Mouse (Mus musculus) MEL (cell line): Measurements from ENCODE around the gene Fmn2.

Experiments used
- CTCF ChIP-seq, 3 experiments: IDR thresholded peaks in 2 of 3; conservative IDR thresholded peaks in 1 of 3; 2 replicates each; pipeline ENCODE4 v1.5.1; 2011 to 2012; ENCODE audit warnings: low read length in 3 of 3, low read depth in 2 of 3, mild to moderate bottlenecking in 2 of 3, improper control_type of control experiment in 1 of 3, inconsistent platforms in 1 of 3, mixed read lengths in 1 of 3, moderate library complexity in 1 of 3; ENCODE audit not compliant: control insufficient read depth in 1 of 3, insufficient read depth in 1 of 3, poor library complexity in 1 of 3, severe bottlenecking in 1 of 3
- EP300 ChIP-seq, 2 experiments: IDR thresholded peaks; 2 replicates each; pipeline ENCODE4 v1.6.1; 2011; ENCODE audit warnings: improper control_type of control experiment in 2 of 2, low read length in 2 of 2, low read depth in 1 of 2, mild to moderate bottlenecking in 1 of 2
- GATA1 ChIP-seq: IDR thresholded peaks from 2 replicates; pipeline ENCODE4 v1.6.1; 2011; ENCODE audit warnings: low read depth, low read length, improper control_type of control experiment
- MAX ChIP-seq: IDR thresholded peaks from 2 replicates; pipeline ENCODE4 v1.6.1; 2011; ENCODE audit warnings: low read length, improper control_type of control experiment
- MXI1 ChIP-seq: IDR thresholded peaks from 2 replicates; pipeline ENCODE4 v1.6.1; 2011; ENCODE audit warnings: mild to moderate bottlenecking, low read depth, low read length, improper control_type of control experiment
- MYC ChIP-seq: IDR thresholded peaks from 2 replicates; pipeline ENCODE4 v1.6.1; 2011; ENCODE audit warnings: low read depth, mild to moderate bottlenecking, low read length, improper control_type of control experiment, moderate library complexity
- POLR2A ChIP-seq, 2 experiments: IDR thresholded peaks; 2 replicates each; pipeline ENCODE4 v1.6.1; 2011 to 2012; ENCODE audit warnings: low read length in 2 of 2, mild to moderate bottlenecking in 2 of 2, control low read depth in 1 of 2, improper control_type of control experiment in 1 of 2, low read depth in 1 of 2, moderate library complexity in 1 of 2; ENCODE audit not compliant: control insufficient read depth in 1 of 2, insufficient read depth in 1 of 2, poor library complexity in 1 of 2
- TCF12 ChIP-seq: IDR thresholded peaks from 2 replicates; pipeline ENCODE4 v1.6.1; 2014; ENCODE audit warnings: low read depth, mild to moderate bottlenecking, inconsistent platforms, low read length, improper control_type of control experiment, moderate library complexity
- USF1 ChIP-seq: IDR thresholded peaks from 2 replicates; pipeline ENCODE4 v1.6.1; 2014; ENCODE audit warnings: low read depth, mild to moderate bottlenecking, inconsistent platforms, low read length, improper control_type of control experiment, moderate library complexity

DNA sequence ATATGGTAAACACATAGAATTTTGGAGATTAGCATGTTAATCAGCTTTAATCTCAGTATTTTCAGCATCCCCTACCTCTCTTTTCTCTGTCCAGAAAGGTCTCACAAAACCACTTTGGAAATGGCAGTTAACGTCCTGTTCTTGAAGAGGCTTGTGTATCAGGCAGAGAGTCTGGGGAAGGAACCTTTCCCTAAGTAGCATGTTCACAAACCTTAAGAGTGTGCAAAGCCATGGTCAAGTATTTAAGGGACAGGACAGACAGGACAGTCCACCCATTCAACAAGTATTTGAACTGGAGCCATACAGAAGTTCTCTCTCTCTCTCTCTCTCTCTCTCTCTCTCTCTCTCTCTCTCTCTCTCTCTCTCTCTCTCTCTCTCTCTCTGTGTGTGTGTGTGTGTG, 614 bp upstream of the Fmn2 start:
- TF ChIP-seq CTCF (IDR thresholded peaks at IDR 0.05 in 2 of 3, conservative IDR thresholded peaks at IDR 0.05 in 1 of 3; ENCODE audit: control insufficient read depth in 1 of 3, insufficient read depth in 1 of 3, low read depth in 2 of 3, low read length in 3 of 3, poor library complexity in 1 of 3, severe bottlenecking in 1 of 3), result no peak
- TF ChIP-seq MAX, result no peak
- no peak for TF ChIP-seq POLR2A (IDR thresholded peaks at IDR 0.05; ENCODE audit: control insufficient read depth in 1 of 2, insufficient read depth in 1 of 2, low read depth in 1 of 2, low read length in 2 of 2, poor library complexity in 1 of 2)
- no peak for TF ChIP-seq MXI1
- TF ChIP-seq EP300 (IDR thresholded peaks at IDR 0.05; ENCODE audit: low read depth in 1 of 2, low read length in 2 of 2), result no peak
- no peak for TF ChIP-seq USF1
- no peak for TF ChIP-seq TCF12
- no peak for TF ChIP-seq MYC
- no peak for TF ChIP-seq GATA1
